Mouse (Mus musculus): ENCODE measurements around the gene St3gal4. TPM values are rescaled to one million over a fixed set of nuclear protein-coding genes. Genes with fewer than 3 reads are reported as not detected.

The St3gal4 gene
- total and polyA plus RNA-seq, 3 experiments = 54.2 to 56.3 TPM; not detected in 1

DNA sequence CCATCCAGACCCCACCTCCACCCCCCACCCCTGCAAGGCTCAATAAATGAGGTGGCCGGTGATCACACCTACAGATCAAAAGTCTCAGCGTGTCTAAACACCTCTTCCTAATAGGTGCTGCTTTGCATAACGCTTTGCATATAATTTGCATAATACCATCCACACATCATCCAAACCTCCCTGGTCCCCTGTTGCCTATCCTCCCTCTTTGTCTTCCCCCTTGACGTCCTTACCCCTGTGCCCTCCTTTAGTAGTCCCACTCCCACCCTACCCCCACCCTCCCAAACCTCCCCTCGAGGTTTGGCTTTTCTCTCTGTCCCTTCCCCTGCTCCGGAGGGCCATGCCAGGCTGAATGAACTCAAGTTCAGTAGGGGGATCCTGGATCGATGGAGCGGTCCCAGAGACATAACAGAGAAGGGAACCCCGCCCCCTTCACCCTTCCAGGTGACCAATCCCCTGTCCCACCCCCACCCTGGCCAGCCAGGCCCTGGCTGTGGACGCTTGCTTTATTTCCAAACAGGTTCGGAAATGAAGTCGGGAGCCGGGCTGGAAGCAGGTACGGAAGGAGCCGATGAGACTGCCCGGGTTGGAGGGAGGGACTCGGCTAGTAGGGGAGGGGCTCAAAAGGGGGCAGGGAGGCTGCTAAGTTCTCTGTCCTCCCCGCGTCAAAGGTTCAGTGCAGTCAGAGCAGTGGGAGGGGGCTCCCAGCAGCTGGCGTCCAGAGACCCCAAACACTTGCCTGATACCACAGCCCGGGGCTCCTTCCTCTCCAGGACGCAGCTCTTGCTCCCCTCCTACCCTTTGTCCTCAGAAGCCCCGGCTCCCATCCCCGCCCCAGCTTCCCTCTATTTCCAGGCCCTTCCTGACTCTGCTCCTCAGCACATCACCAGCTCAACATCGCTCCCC, 94.2 kb downstream of the St3gal4 start:
- Histone ChIP-seq H3K4me3 (ENCODE audit: control insufficient read depth in 1 of 2, insufficient read depth in 1 of 2, low read depth in 2 of 2, low read length in 2 of 2) (no peak overlapping the region), H3K4me1 (ENCODE audit: control insufficient read depth in 1 of 2, insufficient read depth in 2 of 2, low read length in 2 of 2) (peaks cover 0 to 9% of the 10 kb centered on the region in 2 experiments; a peak in 1 of 4 replicates), H3K27ac (ENCODE audit: control insufficient read depth, low read depth, low read length) (no peak overlapping the region)

DNA sequence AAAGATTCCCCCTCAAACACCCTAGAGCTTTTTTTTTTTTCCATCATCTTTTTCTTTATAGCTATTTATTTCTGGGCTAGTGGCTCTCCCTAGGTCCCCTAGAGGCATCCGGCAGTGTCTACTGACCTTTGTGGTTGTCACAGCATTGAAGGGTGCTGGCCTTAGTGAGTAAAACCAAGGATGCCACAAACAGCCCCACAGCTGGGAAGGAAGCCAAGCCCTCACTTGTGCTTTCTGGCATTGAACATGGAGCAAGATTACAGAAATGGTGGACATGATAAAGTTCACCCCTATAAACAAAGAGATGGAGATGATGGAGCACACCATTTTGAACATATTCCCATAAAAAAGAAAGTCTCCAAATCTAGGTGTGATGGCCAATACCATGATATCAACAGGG, 97.3 kb downstream of the St3gal4 start:
- H3K27me3 ChIP-seq (ENCODE audit: control insufficient read depth in 1 of 2, insufficient read depth in 2 of 2, low read length in 2 of 2) = no peaks in the 10 kb centered on the region
- TF ChIP-seq POLR2AphosphoS5 (IDR thresholded peaks at IDR 0.05; ENCODE audit: borderline replicate concordance, low read depth, low read length) (no peak), TAL1 (IDR thresholded peaks at IDR 0.05; ENCODE audit: low read length) (no peak), JUND (IDR thresholded peaks at IDR 0.05; ENCODE audit: low read depth, low read length) (no peak), ELF1 (IDR thresholded peaks at IDR 0.05; ENCODE audit: low read depth, low read length) (no peak), BHLHE40 (IDR thresholded peaks at IDR 0.05; ENCODE audit: borderline replicate concordance, low read depth, low read length) (no peak), USF2 (IDR thresholded peaks at IDR 0.05; ENCODE audit: borderline replicate concordance in 1 of 2, insufficient read depth in 1 of 2, low read depth in 1 of 2, low read length in 2 of 2) (no peak), NELFE (IDR thresholded peaks at IDR 0.05; ENCODE audit: low read depth, low read length) (no peak)
- H3K36me3 ChIP-seq (ENCODE audit: control insufficient read depth in 1 of 2, insufficient read depth in 2 of 2, low read length in 2 of 2) = no peaks in the 10 kb centered on the region
- no peaks in the 10 kb centered on the region for H3K4me1 ChIP-seq (ENCODE audit: control insufficient read depth in 1 of 2, insufficient read depth in 2 of 2, low read length in 2 of 2)
- no peak overlapping the region for H3K4me3 ChIP-seq (ENCODE audit: control insufficient read depth in 1 of 2, insufficient read depth in 1 of 2, low read depth in 2 of 2, low read length in 2 of 2)
- H3K9ac ChIP-seq (ENCODE audit: control insufficient read depth, low read depth, low read length, poor library complexity, severe bottlenecking) = no peak overlapping the region
- no peak for DNase-seq (ENCODE audit: low read depth, low spot score)
- H3K27ac ChIP-seq (ENCODE audit: control insufficient read depth, low read depth, low read length) = no peak overlapping the region
- H3K79me2 ChIP-seq (ENCODE audit: control insufficient read depth, insufficient read depth, low read length, poor library complexity) = no peaks in the 10 kb centered on the region
- no peaks in the 10 kb centered on the region for H3K9me3 ChIP-seq (replicated peaks; ENCODE audit: insufficient read depth, low read length)

More for the DNA sequence above, 94.2 kb downstream of the St3gal4 start:
- H3K9ac ChIP-seq (ENCODE audit: control insufficient read depth, low read depth, low read length, poor library complexity, severe bottlenecking) = no peak overlapping the region
- DNase-seq (ENCODE audit: low read depth, low spot score) = no peak
- H3K36me3 ChIP-seq (ENCODE audit: control insufficient read depth in 1 of 2, insufficient read depth in 2 of 2, low read length in 2 of 2) = no peaks in the 10 kb centered on the region
- no peak for TF ChIP-seq E2F4 (IDR thresholded peaks at IDR 0.05; ENCODE audit: borderline replicate concordance, low read depth, low read length)
- TF ChIP-seq CTCF (IDR thresholded peaks at IDR 0.05 in 2 of 3, conservative IDR thresholded peaks at IDR 0.05 in 1 of 3; ENCODE audit: control insufficient read depth in 1 of 3, insufficient read depth in 1 of 3, low read depth in 2 of 3, low read length in 3 of 3, poor library complexity in 1 of 3, severe bottlenecking in 1 of 3) = no peak
- H3K27me3 ChIP-seq (ENCODE audit: control insufficient read depth in 1 of 2, insufficient read depth in 2 of 2, low read length in 2 of 2) = no peaks in the 10 kb centered on the region
- no peaks in the 10 kb centered on the region for H3K9me3 ChIP-seq (replicated peaks; ENCODE audit: insufficient read depth, low read length)
- no peaks in the 10 kb centered on the region for H3K79me2 ChIP-seq (ENCODE audit: control insufficient read depth, insufficient read depth, low read length, poor library complexity)

DNA sequence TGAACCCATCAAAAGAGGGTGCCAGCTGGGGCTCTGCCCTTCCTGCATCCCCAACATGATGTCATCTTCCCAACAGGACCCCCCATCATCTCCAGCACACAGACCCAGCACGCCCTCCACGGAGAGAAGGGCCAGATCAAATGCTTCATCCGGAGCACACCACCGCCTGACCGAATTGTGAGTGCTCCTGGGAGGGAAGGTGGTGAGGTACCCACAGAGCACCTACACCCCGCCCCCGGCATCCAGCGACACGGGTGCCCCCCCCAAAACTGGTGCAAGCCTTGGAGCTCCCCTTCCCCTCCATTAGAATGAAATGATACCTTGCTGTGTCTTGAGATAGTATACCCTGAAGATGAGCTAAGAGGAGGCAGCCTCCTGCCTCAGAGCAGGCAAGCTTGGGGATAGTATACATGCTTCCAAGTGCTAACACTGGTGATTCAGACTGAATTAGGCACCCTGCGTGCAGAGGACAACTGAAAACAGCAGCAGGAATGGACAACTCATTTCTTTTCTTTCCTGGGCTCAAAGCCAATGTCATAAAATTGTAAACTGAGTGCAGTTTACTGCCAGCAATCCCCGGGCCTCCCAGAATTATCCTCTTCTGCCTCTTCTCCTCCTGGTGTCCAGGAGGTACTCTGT, 98.9 kb downstream of the St3gal4 start:
- no peak overlapping the region for H3K27ac ChIP-seq (ENCODE audit: control insufficient read depth, low read depth, low read length)
- no peak overlapping the region for H3K4me3 ChIP-seq (ENCODE audit: control insufficient read depth in 1 of 2, insufficient read depth in 1 of 2, low read depth in 2 of 2, low read length in 2 of 2)
- no peak for DNase-seq (ENCODE audit: low read depth, low spot score)
- H3K27me3 ChIP-seq (ENCODE audit: control insufficient read depth in 1 of 2, insufficient read depth in 2 of 2, low read length in 2 of 2) = no peaks in the 10 kb centered on the region
- H3K9me3 ChIP-seq (replicated peaks; ENCODE audit: insufficient read depth, low read length) = no peaks in the 10 kb centered on the region
- no peaks in the 10 kb centered on the region for H3K79me2 ChIP-seq (ENCODE audit: control insufficient read depth, insufficient read depth, low read length, poor library complexity)
- H3K9ac ChIP-seq (ENCODE audit: control insufficient read depth, low read depth, low read length, poor library complexity, severe bottlenecking) = no peak overlapping the region
- H3K4me1 ChIP-seq (ENCODE audit: control insufficient read depth in 1 of 2, insufficient read depth in 2 of 2, low read length in 2 of 2) = no peaks in the 10 kb centered on the region
- H3K36me3 ChIP-seq (ENCODE audit: control insufficient read depth in 1 of 2, insufficient read depth in 2 of 2, low read length in 2 of 2) = no peaks in the 10 kb centered on the region
- TF ChIP-seq POLR2AphosphoS2 (IDR thresholded peaks at IDR 0.05; ENCODE audit: low read length) (no peak), USF1 (IDR thresholded peaks at IDR 0.05; ENCODE audit: low read depth, low read length) (no peak), UBTF (IDR thresholded peaks at IDR 0.05; ENCODE audit: borderline replicate concordance, insufficient read depth, low read depth, low read length) (no peak), ZMIZ1 (IDR thresholded peaks at IDR 0.05; ENCODE audit: low read depth, low read length) (no peak), TAL1 (IDR thresholded peaks at IDR 0.05; ENCODE audit: low read length) (no peak), MAZ (IDR thresholded peaks at IDR 0.05; ENCODE audit: low read depth, low read length) (no peak), USF2 (IDR thresholded peaks at IDR 0.05; ENCODE audit: borderline replicate concordance in 1 of 2, insufficient read depth in 1 of 2, low read depth in 1 of 2, low read length in 2 of 2) (no peak), NELFE (IDR thresholded peaks at IDR 0.05; ENCODE audit: low read depth, low read length) (no peak), BHLHE40 (IDR thresholded peaks at IDR 0.05; ENCODE audit: borderline replicate concordance, low read depth, low read length) (no peak), MYC (IDR thresholded peaks at IDR 0.05; ENCODE audit: low read depth, low read length) (no peak), ETS1 (IDR thresholded peaks at IDR 0.05; ENCODE audit: low read depth, low read length) (no peak), RAD21 (IDR thresholded peaks at IDR 0.05; ENCODE audit: low read depth, low read length) (no peak), NRF1 (IDR thresholded peaks at IDR 0.05; ENCODE audit: insufficient read depth, low read depth, low read length, poor library complexity, severe bottlenecking) (no peak), SIN3A (IDR thresholded peaks at IDR 0.05; ENCODE audit: low read length) (no peak), CHD2 (IDR thresholded peaks at IDR 0.05; ENCODE audit: low read length) (no peak), ZNF384 (IDR thresholded peaks at IDR 0.05; ENCODE audit: low read depth, low read length) (no peak), TCF12 (IDR thresholded peaks at IDR 0.05; ENCODE audit: low read depth, low read length) (no peak)

Data from MEL (cell line).